ENCODE assay signal across 8 mouse cellular contexts in the genomic region with DNA sequence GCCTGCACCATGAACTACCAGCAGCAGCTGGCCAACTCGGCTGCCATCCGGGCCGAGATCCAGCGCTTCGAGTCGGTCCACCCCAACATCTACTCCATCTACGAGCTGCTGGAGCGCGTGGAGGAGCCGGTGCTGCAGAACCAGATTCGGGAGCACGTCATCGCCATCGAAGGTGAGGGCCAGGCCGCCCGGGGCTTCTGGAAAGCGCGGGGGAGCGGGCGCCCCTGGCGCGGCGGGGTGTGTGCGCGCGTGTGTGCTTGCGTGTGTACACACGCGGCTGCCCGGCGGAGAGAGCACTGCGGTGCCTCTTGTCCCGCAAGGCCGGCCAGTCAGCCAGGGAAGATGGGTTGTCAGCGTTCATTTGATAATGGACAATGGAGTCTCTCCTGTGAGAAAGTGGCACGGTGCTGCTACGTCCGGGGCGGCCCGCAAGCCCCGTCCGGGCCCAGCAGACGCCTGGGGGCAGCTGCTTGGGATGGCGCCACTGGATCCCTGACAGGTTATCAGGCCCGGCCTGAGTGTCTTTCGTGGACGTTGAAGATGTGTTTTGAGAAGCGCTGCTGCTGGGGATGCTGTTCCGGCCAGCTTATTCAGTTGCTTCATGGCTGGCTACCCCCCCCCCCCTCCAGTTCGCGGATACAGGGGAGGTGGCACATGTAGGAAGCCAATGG. TPM values are rescaled to one million over a fixed set of nuclear protein-coding genes. Genes with fewer than 3 reads are reported as not detected.
A peak's percentile ranks its signal among the peaks of the same experiment; 100 is the strongest.
DNase-seq lines count a peak whose midpoint lies in the region; ATAC-seq and TF ChIP-seq lines count a peak whose summit lies in the region.

No protein-coding gene starts in this region.

- peak overlapping the region; percentile 56 for H3K4me3 ChIP-seq in C2C12 (ENCODE audit: insufficient read depth, poor library complexity, severe bottlenecking)
- peak overlapping the region; percentile 91 for H3K4me3 ChIP-seq in heart, embryonic 10.5 days
- H3K4me3 ChIP-seq in lung, adult 2 months (replicated peaks; ENCODE audit: extremely low read depth, low read depth, low read length), result peak overlapping the region; percentile 95

- peaks cover 36% of the 10 kb centered on the region for H3K79me3 ChIP-seq in C2C12 (ENCODE audit: low read depth)

- peaks cover 52% of the 10 kb centered on the region for H3K79me2 ChIP-seq in C2C12 (ENCODE audit: control insufficient read depth, insufficient read depth)

- H3K27ac ChIP-seq in heart, embryonic 10.5 days, result peak overlapping the region; percentile 96

- no peaks in the 10 kb centered on the region for H3K27me3 ChIP-seq in C2C12 (ENCODE audit: control insufficient read depth, insufficient read depth, insufficient read length)
- peaks cover 14% of the 10 kb centered on the region for H3K27me3 ChIP-seq in heart, embryonic 10.5 days (ENCODE audit: insufficient read depth, poor library complexity, severe bottlenecking)

- TF ChIP-seq POLR2A in lung, adult 2 months (IDR thresholded peaks at IDR 0.05; ENCODE audit: borderline replicate concordance, extremely low read depth, low read depth, low read length), result no peak

- peak overlapping the region; percentile 46 for H3ac ChIP-seq in C2C12 (ENCODE audit: control insufficient read depth, insufficient read length, low read depth)

- H3K4me1 ChIP-seq in heart, embryonic 10.5 days, result peaks cover 28% of the 10 kb centered on the region
- H3K4me1 ChIP-seq in lung, adult 2 months (ENCODE audit: control insufficient read depth, insufficient read depth, low read length), result peaks cover 9% of the 10 kb centered on the region; the same call in 1 of the 2 replicates

- DNase-seq in R1 (ENCODE audit: low read depth, low spot score), result peak; percentile 33
- DNase-seq in embryo, embryonic 9.5 days (ENCODE audit: extremely low spot score), result peak; percentile 60
- no peak for DNase-seq in heart, embryonic 10.5 days (ENCODE audit: low spot score)
- DNase-seq in kidney, postnatal 36 days, result peak; percentile 37 to 72
- peak; percentile 63 for DNase-seq in lung, adult 2 months
- peak; percentile 59 for DNase-seq in right cerebral cortex, adult 18-20 months

- H3K36me3 ChIP-seq in C2C12 (ENCODE audit: control insufficient read depth, insufficient read depth), result no peaks in the 10 kb centered on the region
- peaks cover 6% of the 10 kb centered on the region for H3K36me3 ChIP-seq in heart, embryonic 10.5 days

- no peaks in the 10 kb centered on the region for H3K9me3 ChIP-seq in heart, embryonic 10.5 days

- ATAC-seq in inflammation-experienced regulatory T-cells, adult 6 months, result no peak

- no peak for TF ChIP-seq CTCF in C2C12 (IDR thresholded peaks at IDR 0.05; ENCODE audit: control insufficient read depth, insufficient read depth, insufficient read length)
- no peak for TF ChIP-seq CTCF in lung, adult 2 months (IDR thresholded peaks at IDR 0.05; ENCODE audit: insufficient read depth, low read length)

- WGBS in heart, embryonic 10.5 days, result under 1% methylated on average over 51 of the region's 51 CpGs
- under 1% methylated on average over 51 of the region's 51 CpGs for WGBS in lung, adult 2 months

TF ChIP-seq in C2C12, 6 proteins besides CTCF, POLR2A, EP300 and RAD21:
- TF ChIP-seq USF1 (IDR thresholded peaks at IDR 0.05; ENCODE audit: low read depth) (no peak), FOSL1 (IDR thresholded peaks at IDR 0.05; ENCODE audit: insufficient read depth, low read length, poor library complexity, severe bottlenecking) (no peak), MYOG (IDR thresholded peaks at IDR 0.05; ENCODE audit: control insufficient read depth, extremely low read depth, insufficient read length) (no peak), MYOD1 (IDR thresholded peaks at IDR 0.05; ENCODE audit: control insufficient read depth, insufficient read length, low read depth) (no peak), MAX (IDR thresholded peaks at IDR 0.05) (no peak), CEBPB (IDR thresholded peaks at IDR 0.05; ENCODE audit: low read depth) (no peak)

RNA-seq across cellular contexts. Expression of gene Agap1, which starts 0.9 kb away (rescaled TPM):
- 14.0 TPM for polyA plus RNA-seq in C2C12 (2012; fragmentation: generic; extraction: Trizol)
- 7.6 and 10.3 TPM in 2 replicates for polyA plus RNA-seq in heart, embryonic 10.5 days (2016; fragmentation: Nextera tagmentation; extraction: Ambion mirVana)
- polyA plus RNA-seq in lung, adult 2 months (2012; rRNA removed), result 24.1 and 28.0 TPM in 2 replicates
- polyA plus RNA-seq in inflammation-experienced regulatory T-cells, adult 6 months (2017; shearing (Covaris generic)), result under 1 TPM in 2 of 3 experiments, not detected in 1; 0.08 to 0.28 TPM
